Mouse (Mus musculus) erythroid progenitor cell, adult 5-6 weeks (primary cell): Measurements from ENCODE around the gene Dctd. TPM values are rescaled to one million over a fixed set of nuclear protein-coding genes. Genes with fewer than 3 reads are reported as not detected.
"Not testable (repeated sequence)": the region's sequence is repeated elsewhere in the genome, so short reads cannot be mapped to it uniquely, and the experiment has no call there.

Experiments
- ATAC-seq: replicated peaks from 2 replicates; pipeline ENCODE4 v1.8.0; 2016; ENCODE audit warnings: moderate number of reproducible peaks, mild to moderate bottlenecking, moderate TSS enrichment, inconsistent platforms; ENCODE audit not compliant: poor library complexity, low FRiP score, severe bottlenecking
- total RNA-seq, 2 experiments: library from RNA; stranded (forward) in 1 of 2; stranded (reverse) in 1 of 2; fragments of 150-400 nt in 1 of 2; fragments of 186-747, 209-891 nt in 1 of 2; gene quantifications; 2 replicates each; pipeline versions ENCODE4 v1.2.3 to v1.2.4; 2015 to 2017; ENCODE audit warnings: low replicate concordance in 2 of 2

Dctd gene
- total RNA-seq, 2 experiments from 2014 or later = 1.3 to 4.7 TPM

DNA sequence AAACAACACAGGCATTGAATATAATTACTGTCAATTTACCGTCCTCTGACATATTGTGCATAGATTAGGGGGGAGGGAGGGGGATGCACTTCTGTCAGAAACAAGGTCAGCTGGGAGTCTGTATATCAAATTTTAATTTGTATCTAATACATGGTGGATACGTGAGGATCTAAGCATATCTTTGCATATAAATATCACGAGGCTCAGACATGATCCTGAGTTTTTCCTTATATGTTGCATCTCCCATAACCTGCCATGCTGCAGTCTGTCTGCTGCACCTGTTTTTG is 38.7 kb downstream of the Dctd start:
- ATAC-seq = no peak

DNA sequence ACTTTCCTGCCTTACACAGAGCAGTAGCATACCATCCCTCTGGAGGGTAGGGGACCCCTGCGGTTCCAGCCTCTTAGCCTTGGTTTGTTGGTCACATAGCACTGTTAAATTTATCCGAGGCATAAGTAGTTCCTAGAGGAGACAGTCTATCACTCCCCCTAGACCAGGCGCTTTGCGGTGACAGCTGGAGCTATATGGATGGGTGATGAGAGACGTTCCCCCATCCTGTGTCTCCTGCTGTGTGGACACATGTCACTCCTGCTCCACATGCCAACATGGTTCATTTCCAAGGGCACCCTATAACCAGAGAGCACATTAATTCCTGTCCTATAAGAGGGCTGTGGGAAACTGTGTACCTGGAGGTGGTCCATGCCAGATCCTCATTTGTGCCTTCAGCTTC is 42.1 kb downstream of the Dctd start:
- no peak for ATAC-seq

DNA sequence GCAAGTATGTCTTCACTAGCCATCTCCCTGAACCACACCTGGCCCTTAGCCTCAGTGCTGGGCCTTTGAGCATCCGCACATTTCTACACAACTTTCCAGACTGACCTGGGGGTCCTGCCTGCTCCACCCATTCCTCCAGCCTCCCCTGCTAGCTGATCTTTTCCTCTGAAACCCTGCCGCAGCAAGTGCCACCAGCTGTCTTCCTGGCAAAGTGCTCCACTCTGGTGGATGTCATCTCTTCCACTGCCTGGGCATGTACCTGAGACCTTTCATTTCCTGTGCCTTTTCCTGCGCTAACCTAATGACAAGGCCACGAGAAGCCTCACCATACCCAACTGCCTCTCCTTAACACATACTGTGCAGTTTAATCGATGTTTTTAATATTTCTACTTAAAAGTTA is 46.9 kb downstream of the Dctd start:
- ATAC-seq = no peak

DNA sequence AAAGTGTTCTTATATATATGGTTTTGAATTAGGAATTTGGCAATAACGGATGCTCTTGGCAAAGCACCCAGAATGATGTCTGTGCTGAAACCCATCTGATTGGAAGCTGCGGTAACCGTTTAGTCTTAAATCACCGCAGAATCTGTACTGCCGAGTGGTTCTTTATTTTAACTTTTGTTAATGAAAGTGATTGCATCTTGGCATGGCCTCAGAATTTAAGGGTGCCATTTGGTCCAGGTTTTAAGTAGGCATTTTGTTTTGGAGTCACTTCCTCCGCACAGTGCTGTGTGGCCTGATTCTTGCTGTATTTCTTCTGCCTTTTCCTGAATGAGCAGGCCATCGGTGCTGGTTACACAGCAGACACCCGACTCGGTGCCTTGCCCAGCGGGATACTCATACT is 47.6 kb downstream of the Dctd start:
- no peak for ATAC-seq

DNA sequence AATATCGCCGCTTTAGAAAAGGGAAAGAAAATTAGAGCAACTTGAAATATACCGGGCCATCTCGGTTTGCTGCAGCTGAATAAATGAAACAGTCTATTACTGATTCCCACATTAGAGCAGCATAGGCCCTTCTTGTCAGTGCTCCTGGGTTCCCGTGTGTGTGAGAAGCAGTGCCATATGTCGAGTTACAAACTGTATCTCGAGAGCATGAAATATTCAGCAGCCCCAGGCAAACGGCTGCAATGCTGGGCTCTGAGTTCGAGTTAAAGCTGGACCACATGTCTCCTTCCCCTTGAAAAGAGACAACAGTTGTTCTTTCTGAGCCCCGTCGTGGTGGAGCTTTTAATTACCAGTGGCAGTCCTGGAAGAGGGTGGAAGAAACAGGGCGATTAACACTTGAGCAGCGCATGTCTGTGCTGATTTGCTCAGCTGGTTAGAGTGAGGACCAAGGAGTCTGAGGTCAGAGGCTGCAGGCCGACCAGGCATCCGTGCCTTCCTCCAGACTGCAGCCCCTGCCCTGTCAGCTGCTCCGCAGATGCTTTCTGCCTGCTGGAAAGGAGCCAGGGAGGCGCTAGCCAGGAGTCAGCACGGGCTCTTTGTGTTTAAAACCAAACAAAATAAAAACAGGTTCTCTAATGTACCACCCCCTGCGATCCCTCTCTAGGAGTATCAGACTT is 53.3 kb downstream of the Dctd start:
- no peak for ATAC-seq

DNA sequence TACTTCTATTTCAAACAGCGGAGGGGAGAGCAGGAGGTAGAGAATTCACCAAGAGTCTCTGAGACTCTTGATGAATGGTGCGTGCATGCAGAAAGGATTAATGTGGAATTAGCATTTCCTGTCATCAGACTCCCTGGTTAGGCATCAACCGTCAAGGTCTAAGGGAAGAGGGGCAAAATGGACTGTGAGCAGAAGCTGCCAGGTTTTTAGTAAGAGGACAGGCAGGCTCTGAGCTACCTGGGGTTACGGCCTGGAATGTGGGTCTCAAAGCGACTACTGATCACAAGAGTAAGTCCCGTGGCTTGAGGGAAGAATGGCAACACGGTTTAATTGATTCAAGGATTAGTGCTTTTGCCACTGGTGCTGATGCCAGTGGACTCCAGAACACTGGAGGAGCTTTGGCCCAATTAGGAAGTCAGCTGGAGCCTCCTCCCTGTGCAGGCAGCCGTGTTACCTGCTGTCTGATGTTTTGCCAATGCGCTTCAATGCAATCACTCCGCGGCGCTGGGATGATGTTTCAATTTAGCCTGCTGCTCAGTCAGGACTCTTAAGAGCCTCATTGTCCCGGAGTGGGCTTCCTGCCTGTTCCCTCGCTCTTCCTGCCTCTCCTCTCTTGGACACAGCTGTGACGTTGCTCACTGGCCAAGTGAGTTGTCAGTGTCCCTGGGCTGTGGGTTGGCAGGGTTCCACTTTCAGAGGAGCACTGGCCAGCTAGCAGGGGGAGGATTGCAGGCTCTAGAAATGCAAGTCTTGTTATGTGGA is 54.6 kb downstream of the Dctd start:
- ATAC-seq = no peak

DNA sequence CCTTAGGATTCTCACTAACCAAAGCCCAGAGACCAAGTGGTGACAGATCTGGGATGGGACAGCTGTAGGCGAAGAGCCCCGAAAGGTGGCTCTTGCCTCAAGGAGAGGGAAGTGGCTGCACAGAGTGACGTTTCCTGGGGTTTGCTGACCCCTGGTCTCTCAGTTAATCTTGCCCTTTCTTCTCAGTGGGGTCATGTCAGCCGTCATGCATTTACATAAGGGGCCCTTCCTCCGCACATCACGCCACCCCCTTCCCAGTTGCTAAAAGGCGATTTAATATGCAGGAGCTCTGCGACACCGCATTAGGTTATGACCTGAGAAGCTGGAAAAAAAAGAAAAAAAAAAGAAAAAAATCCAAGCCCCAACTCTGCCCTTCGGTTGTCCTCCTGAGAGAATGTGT is 58.8 kb downstream of the Dctd start:
- no peak for ATAC-seq

DNA sequence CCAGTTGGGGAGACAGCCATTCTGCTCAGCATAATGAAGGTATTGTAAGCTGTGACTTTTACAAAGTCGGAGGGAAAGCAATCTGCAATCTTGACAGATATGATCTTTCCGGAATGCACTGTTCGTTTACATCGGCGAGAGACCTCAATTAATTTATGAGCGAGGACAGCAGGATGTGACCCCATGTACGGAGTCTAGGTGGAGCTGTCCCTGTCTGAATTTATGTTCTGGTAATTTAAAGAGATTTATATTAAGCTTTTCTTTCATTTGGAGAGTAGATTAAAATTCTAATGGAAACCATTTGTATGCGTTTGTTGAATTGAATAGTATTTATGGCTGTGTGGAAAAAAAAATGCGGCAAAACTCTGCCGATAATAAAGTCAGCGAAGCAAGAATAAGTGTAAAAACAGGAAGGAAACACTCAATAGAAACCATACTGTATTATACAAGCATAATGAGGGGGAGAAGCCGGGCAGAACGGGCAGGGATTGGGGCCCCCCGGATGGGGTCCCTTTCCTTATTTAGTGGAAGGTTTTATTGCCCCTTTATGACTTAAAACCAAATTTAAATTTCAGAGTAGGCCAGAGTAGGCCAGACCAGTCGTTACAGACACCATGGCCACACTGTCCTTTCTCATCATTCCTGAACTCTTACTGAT is 59.8 kb downstream of the Dctd start:
- no peak for ATAC-seq

DNA sequence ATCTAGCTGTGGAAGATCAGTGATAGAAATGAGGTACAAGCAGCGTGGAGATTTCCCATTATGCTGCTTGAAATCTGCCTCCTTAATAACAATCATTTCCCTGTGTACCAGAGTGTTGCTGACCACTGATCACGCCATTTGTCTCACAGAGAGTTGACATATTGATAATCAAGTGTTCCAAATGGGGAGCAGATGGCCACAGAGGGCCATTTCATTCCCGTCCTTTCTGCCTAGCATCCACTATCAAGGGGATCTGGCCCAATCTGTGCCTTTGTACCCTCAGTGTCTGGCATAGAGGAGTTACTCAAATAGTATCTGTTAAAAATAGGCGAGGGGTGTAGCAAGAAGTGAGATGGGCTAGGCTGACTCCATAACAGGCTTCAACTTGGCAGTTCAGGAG is 78.5 kb downstream of the Dctd start:
- ATAC-seq = no peak

DNA sequence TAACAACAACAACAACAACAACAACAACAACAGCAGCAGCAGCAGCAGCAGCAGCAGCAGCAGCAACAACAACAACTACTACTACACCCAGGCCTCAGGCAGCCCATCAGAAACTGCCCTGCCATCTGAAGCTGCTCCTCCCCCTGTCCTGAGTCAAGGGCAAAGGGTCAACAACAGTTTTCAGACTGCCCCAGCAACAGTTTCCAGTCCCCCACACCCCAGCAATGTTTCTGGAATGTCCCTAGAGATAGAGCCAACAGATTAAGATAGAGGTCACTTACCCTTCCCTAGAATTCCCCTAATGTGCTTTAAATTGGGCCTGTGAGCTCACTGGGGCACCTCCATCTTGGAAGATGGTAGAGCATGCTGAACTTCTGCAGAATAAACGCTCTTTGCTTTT is 79.0 kb downstream of the Dctd start:
- no peak for ATAC-seq

DNA sequence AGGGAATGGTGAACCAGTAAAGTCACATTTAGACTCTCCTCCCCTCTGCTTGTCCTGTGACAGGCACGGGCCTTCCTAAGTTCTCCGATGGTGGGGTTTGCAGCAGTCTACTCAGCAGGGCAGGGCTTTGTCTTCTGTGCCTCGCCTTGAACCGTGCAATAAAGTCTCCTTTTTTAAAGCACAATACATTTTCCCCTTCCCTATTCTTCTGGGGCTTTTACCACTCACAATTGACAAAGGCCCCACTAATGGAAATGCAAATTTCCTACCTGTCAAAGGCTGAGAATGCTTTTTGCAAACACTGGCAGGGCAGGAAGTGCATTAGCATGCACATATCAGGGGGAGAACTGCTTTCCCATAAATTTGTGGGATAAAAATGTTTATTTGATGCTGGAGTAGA is 80.1 kb downstream of the Dctd start:
- no peak for ATAC-seq

DNA sequence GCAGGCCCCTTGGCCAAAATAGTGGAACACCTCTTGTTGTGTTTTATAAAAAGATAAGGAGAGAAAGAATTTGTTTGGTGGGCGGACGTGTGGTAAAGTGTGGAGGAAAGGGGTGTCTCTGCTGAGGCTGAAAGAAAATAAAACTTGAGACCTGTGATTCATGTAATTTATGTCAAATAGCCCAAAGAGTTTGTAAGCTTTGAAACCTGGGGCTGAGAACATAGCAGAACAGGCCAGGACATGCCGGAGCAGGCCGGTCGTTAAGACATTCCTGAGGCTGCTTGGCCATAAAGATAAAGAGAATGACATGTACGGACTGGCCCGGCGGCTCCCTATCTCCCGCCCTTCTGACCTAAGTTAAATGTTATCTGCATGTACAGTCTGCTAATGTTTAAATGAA is 81.3 kb downstream of the Dctd start:
- ATAC-seq = not testable (repeated sequence)

DNA sequence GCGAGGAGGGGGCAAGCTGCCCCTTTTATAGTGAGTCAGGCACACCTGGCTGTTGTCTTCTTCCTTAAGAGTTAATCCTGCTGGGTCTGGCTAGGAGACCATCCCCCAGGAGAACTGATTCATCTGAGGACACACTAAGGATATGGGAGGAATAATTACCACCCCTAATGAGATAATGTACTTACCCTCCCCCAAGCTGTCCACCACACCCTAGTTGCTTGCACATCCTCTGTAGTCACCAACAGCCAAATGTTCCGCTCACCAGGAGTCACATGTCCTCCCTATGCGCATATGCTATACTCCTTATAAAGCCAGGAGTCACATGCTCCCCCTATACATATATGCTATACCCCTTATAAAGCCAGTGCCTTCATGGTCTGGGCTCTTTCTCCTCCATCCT is 82.1 kb downstream of the Dctd start:
- no peak for ATAC-seq

DNA sequence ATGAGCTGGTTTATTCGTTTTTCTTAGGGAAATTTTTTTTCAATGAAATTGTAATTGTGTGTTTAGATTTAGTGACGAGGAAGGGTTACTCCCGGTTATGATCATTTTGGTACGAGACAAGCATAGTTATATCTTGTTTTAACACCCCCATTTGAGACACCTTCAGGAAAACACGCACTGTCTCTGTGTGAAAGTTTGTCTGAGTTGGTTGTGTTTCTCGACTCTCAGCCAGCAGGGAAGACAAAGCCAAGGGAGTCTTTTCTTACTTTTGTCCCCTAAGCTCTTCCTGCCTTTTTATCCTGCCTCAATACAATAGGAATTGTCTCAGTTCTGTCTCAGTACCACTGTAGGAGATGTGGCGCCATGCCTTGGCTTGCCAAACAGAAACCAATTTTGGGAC is 84.9 kb downstream of the Dctd start:
- ATAC-seq = no peak

DNA sequence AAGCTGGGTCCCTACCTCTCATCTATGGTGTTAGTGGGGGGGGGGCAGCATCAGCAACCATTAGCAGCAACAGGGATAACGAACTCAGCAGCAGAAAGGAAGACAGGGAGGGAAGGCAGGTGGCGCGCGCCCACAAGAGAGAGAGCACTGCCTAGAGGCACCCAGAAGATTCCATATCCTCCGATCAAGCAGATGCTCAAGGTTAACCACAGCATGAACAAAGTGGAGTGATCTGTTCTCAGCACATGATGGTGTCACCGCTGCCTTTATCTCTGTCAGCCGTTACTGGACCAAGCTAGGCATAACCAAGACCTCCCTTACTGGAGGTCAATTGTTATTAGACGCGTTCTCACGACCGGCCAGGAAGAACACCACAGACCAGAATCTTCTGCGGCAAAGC is 89.7 kb downstream of the Dctd start:
- ATAC-seq = no peak

DNA sequence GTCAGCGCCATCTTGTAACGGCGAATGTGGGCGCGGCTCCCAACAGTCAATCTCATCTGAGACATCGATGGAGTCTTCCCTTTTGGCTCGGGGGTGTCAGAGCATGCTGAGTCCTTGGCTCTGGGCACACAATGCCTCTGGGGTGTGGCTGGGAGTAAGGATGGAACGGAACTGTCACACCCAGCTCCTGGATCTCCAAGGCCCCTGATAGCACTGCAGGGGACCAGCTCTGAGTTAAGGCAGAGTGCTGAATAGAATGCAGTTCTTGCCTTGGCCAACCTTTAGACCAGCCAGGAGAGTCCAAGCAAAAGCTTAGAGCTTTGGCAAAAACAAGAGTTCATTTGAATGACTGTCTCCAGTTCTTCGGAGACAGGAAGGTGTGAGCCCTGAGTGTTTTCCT is 97.1 kb downstream of the Dctd start:
- ATAC-seq = no peak

DNA sequence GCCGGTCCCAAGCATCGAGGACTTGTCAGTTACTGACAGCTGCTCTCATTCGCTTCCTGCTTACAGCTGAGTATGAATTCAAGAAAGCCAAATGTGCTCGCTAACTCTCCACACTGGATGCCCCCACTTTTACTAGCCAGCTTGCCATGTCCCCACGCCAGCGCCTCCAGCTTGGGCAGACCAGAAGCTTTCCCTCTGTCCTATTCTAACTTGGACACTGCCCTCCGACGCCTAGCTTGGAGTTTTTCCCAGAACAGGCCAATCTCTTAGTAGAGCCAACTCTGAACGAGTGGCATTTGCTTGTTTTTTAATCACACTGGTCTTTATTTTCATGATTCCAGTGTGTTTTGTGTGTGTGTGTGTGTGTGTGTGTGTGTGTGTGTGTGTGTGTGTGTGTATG is 100.3 kb downstream of the Dctd start:
- no peak for ATAC-seq

DNA sequence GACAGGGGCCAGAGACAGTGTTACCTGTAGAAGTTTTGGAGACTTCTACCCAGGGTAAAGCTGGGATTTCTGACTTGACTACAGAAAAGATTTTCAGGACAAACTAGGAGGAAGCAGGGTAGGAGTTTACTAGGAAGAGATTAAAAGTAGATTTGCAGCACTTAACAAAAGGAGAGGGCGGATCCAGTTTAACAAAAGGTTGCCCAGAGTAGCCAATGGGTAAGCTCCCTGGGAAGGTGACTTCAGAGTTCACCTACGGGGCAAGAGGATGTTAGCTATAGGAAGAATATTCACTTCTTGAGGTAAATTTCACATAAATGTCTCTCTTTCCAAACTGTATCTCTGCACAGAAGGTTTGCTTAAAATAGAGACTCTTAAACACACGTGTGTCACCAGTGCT is 103.7 kb downstream of the Dctd start:
- no peak for ATAC-seq
